Mouse (Mus musculus) kidney, postnatal 14 days (tissue): ENCODE data around the gene 4930469K13Rik.

Experiments used
- DNase-seq: peaks from one replicate; pipeline ENCODE4 v3.0.0; 2022; ENCODE audit warnings: mixed read lengths

Gene 4930469K13Rik

DNA sequence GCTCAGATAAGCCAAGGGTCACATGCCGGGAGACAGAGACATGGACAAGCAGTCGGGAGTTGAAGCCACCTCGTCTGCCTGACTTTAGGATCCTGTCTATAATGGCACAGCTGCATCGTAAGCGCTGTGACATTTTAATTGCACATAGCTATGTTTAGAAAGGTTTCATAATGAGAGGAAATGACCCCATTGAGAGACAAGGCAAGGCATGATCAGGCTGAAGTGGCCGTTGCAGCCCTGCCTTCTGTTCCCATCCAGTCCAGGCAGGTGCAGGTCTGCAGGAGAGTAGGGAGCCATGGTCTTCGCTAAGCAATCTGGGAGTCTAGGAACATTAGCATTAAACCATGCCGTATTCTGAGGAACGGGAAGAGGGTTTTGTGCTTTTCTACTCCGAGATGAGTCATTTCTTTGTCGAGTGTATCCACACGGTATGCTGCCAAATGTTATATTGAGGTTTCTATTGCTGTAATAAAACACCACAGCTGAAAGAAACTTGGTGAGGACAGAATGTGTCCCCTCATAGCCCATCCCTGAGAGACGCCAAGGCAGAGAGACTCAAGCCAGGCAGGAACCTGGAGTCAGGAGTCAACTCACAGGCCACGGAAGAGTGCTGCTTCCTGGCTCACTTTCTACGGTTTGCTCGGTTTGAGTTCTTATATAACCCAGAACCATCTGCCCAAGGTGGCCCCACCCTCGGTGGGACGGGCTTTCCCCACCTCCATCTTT lies 165.8 kb downstream of the 4930469K13Rik start:
- DNase-seq = no peak

DNA sequence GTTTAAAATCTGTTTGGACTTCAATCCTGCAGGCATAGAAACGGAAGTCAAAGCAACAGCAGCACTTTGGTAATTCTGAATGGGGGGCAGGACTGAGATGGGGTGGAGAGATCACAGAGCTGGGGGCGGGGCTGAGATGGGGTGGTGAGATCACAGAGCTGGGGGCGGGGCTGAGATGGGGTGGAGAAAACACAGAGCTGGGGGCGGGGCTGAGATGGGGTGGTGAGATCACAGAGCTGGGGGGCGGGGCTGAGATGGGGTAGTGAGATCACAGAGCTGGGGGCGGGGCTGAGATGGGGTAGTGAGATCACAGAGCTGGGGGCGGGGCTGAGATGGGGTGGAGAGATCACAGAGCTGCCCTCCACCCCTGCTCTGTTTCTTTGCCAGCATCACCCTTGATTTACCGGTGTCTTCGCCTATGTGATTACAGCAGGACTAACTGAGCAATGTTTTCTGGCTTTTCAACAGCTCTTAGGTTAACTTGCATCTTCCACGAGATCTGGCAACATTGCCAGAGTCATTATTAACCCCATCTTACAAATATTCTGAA lies 166.4 kb downstream of the 4930469K13Rik start:
- peak; percentile 70 for DNase-seq

DNA sequence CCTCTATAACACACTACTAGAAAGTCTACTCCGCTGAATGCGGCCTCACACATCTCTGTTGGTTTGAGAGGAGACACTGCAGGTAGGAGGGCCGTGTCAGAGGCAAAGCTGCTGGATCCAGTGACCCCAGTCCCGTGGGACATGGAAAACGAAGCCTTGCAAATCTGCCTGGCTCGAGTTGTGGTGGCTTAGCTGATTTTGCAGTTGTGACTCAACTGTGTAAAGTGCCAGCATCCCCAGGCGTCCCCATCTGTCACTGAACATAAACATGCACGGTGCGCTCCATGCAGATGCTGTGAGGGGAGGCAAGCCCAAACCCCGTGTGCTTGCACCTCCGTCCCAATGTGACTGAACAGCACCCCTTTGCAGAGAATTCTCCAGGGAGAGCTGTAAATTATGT lies 168.9 kb downstream of the 4930469K13Rik start:
- DNase-seq = no peak

- DNase-seq = peak; percentile 50
These were observed 169.7 kb downstream of the 4930469K13Rik start for GRCm38 (mm10) chr11:33928658-33929057.

DNA sequence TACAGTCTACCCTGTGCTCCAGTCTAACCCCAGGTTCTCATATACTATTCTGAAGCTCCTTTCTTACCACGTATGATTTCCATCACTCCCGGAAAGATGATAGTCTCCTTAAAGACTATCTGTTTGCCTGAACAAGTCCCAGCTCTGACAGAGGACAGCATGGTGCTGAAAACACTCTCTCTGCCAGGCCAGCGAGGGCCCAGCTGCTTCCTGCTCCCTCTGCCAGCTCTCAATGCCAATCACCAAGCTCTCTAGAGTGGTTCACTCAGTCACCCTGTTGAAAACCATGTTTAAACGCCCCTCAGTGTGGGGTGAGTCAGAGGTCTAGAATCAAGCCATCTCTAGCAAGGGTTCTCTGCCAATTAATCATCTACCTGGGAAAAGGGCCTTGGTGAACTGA lies 170.5 kb downstream of the 4930469K13Rik start:
- no peak for DNase-seq

- DNase-seq = no peak
These were observed 171.0 kb downstream of the 4930469K13Rik start for GRCm38 (mm10) chr11:33927321-33927720.

DNA sequence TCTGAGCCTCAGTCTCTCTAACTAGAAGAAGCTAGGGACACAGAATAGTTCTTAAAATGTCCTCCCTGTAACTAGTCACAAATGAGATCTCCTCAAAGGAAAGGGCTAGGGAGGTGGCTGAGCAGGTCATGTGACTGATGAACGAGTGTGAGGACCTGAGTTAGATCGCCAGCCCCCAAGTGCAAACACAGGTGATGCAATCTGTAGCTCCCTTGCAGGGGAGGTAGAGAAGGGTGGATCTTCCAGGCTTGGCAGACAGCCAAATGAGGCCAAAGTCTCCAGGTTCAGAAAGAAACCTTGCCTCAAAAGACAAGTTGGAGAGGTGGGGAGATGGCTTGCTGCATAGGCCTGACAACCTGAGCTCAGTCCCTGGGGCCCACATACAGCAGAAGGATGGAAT lies 171.8 kb downstream of the 4930469K13Rik start:
- DNase-seq = peak; percentile 20

- no peak for DNase-seq
These were observed 172.6 kb downstream of the 4930469K13Rik start for GRCm38 (mm10) chr11:33925778-33926177.
